Mouse (Mus musculus) intestine, embryonic 16.5 days (tissue): ENCODE results near the gene Ifnk. TPM values are rescaled to one million over a fixed set of nuclear protein-coding genes. Genes with fewer than 3 reads are reported as not detected.

Experiments used
- ATAC-seq: fragments of 200-750 bp; cut with Nextera tagmentation; 2 replicates; pipeline ENCODE4 v1.8.0; 2017; ENCODE audit warnings: moderate TSS enrichment, moderate library complexity
- H3K27ac ChIP-seq: fragments of 300-500 bp; sonication (generic); 2 replicates; pipeline ENCODE4 v1.5.1; 2014; ENCODE audit warnings: mild to moderate bottlenecking, low read length
- H3K27me3 ChIP-seq: fragments of 300-500 bp; sonication (generic); replicated peaks from 2 replicates; pipeline ENCODE4 v1.6.1; 2014; ENCODE audit warnings: low read length, control low read depth, mixed read lengths; ENCODE audit not compliant: control insufficient read depth, insufficient read depth
- H3K36me3 ChIP-seq: fragments of 300-500 bp; sonication (generic); 2 replicates; pipeline ENCODE4 v1.6.1; 2014; ENCODE audit warnings: low read length, control low read depth; ENCODE audit not compliant: control insufficient read depth, insufficient read depth
- H3K4me1 ChIP-seq: fragments of 300-500 bp; sonication (generic); 2 replicates; pipeline ENCODE4 v1.6.1; 2014; ENCODE audit warnings: low read length, control low read depth, mixed read lengths; ENCODE audit not compliant: control insufficient read depth, insufficient read depth
- H3K4me2 ChIP-seq: fragments of 300-500 bp; sonication (generic); 2 replicates; pipeline ENCODE4 v1.6.1; 2014; ENCODE audit warnings: low read depth, low read length, control low read depth
- H3K4me3 ChIP-seq: fragments of 300-500 bp; sonication (generic); 2 replicates; pipeline ENCODE4 v1.5.1; 2014; ENCODE audit warnings: mild to moderate bottlenecking, low read length
- H3K9ac ChIP-seq: fragments of 300-500 bp; sonication (generic); 2 replicates; pipeline ENCODE4 v1.6.1; 2014; ENCODE audit warnings: low read depth, low read length
- H3K9me3 ChIP-seq: fragments of 300-500 bp; sonication (generic); 2 replicates; pipeline ENCODE4 v1.6.1; 2016; ENCODE audit warnings: low read length, control low read depth; ENCODE audit not compliant: control insufficient read depth
- WGBS: fragments of 180-500 bp; shearing (Covaris S2); extraction: QIAGEN DNeasy Blood & Tissue Kit; methylation state at CpG from one replicate; pipeline ENCODE4 v1.1.7; 2014; 5-methylcytosine and 5-hydroxymethylcytosine counted together
- polyA plus RNA-seq: library from polyadenylated mRNA; unstranded; fragments of >200 nt; fragmentation: Nextera tagmentation; extraction: Ambion mirVana; gene quantifications from 2 replicates; pipeline ENCODE4 v1.2.1, GENCODE M21; 2015

Gene Ifnk
- polyA plus RNA-seq, 1 experiment from 2014 or later: 0.45 TPM

- no peak overlapping the region for H3K27ac ChIP-seq
- no peak overlapping the region for H3K9ac ChIP-seq
- H3K4me2 ChIP-seq: no peak overlapping the region
- H3K9me3 ChIP-seq: no peaks in the 10 kb centered on the region
- no peak overlapping the region for H3K4me3 ChIP-seq
- H3K27me3 ChIP-seq: no peaks in the 10 kb centered on the region
- no peaks in the 10 kb centered on the region for H3K36me3 ChIP-seq
- H3K4me1 ChIP-seq: peaks cover 7% of the 10 kb centered on the region
- ATAC-seq: no peak
- WGBS: 80% methylated on average over 3 of the region's 3 CpGs
Observed at GRCm38 (mm10) chr4:35150706-35151105, 1.1 kb upstream of the Ifnk start.

DNA sequence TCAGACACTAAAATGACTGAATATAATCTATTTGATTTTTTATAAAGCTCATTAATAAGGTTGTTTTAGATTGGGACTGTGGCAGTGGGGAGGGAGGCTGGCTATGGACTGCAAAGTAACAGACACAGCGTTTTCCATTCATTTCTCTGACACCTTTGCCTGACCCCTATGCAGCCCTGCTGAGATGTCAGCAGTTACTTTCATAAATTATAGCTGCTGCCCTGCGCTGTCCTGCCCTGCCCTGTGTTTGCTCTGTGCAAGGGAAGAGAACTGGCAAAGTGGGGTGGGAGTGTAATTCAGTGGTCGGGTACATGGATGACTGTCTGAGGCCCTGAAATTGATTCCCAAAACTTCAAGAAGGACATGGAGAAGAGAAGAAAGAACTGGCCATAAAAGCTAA, 2.2 kb downstream of the Ifnk start:
- Histone ChIP-seq H3K4me2 (no peak overlapping the region), H3K9me3 (no peaks in the 10 kb centered on the region), H3K9ac (no peak overlapping the region), H3K27ac (no peak overlapping the region), H3K36me3 (no peaks in the 10 kb centered on the region), H3K4me1 (peaks cover 9% of the 10 kb centered on the region), H3K4me3 (no peak overlapping the region), H3K27me3 (no peaks in the 10 kb centered on the region)
- ATAC-seq: no peak
- WGBS: 24% methylated on average over 3 of the region's 3 CpGs

GRCm38 (mm10) chr4:35155132-35155922, 3.5 kb downstream of the Ifnk start:
- no peaks in the 10 kb centered on the region for H3K36me3 ChIP-seq
- H3K4me1 ChIP-seq: peaks cover 9% of the 10 kb centered on the region
- H3K9me3 ChIP-seq: no peaks in the 10 kb centered on the region
- H3K9ac ChIP-seq: peak overlapping the region; percentile 85
- peak; percentile 84 for ATAC-seq
- 16% methylated on average over 20 of the region's 20 CpGs for WGBS
- peak overlapping the region; percentile 68 for H3K4me3 ChIP-seq
- no peaks in the 10 kb centered on the region for H3K27me3 ChIP-seq
- H3K4me2 ChIP-seq: peak overlapping the region; percentile 61
- peak overlapping the region; percentile 96 for H3K27ac ChIP-seq

DNA sequence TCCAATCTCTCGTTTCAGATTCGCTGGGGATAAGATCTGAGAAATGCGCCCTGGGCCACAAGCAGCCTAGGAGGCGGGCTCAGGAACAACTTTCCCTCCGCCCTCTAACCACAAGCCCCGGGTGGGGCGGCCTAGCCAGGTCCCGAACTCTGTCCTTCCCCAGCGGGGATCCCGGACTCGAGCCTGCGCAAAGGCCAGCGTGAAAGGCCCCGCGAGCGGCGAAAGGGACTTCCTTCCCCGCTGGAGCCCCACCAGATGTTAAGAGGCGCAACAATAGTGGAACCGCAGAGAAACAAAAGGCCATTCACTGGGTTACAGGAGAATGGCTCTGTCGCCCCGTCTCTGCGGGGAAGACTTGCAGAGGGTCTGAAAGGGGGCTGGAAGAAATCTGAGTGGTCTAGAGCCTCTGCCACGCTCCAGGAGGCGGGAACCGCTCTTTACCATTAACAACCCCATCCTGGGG, 4.3 kb downstream of the Ifnk start:
- no peaks in the 10 kb centered on the region for H3K9me3 ChIP-seq
- peak overlapping the region; percentile 85 for H3K9ac ChIP-seq
- H3K4me1 ChIP-seq: peaks cover 9% of the 10 kb centered on the region
- peak overlapping the region; percentile 96 for H3K27ac ChIP-seq
- under 1% methylated on average over 26 of the region's 26 CpGs for WGBS
- no peaks in the 10 kb centered on the region for H3K27me3 ChIP-seq
- H3K36me3 ChIP-seq: no peaks in the 10 kb centered on the region
- peak; percentile 80 for ATAC-seq
- H3K4me3 ChIP-seq: peak overlapping the region; percentile 68
- peak overlapping the region; percentile 61 for H3K4me2 ChIP-seq

- peak; percentile 68 for ATAC-seq
- H3K27ac ChIP-seq: peak within 1 kb of the TSS; percentile 96
- peak within 1 kb of the TSS; percentile 61 for H3K4me2 ChIP-seq
- H3K4me1 ChIP-seq: peaks cover 9% of the 10 kb centered on the region
- H3K9me3 ChIP-seq: no peaks in the 10 kb centered on the region
- peak within 1 kb of the TSS; percentile 85 for H3K9ac ChIP-seq
- H3K27me3 ChIP-seq: no peaks in the 10 kb centered on the region
- H3K36me3 ChIP-seq: no peaks in the 10 kb centered on the region
- WGBS: under 1% methylated on average over 50 of the region's 50 CpGs
- H3K4me3 ChIP-seq: peak within 1 kb of the TSS; percentile 68
Observed at GRCm38 (mm10) chr4:35156751-35157611, 5.1 kb downstream of the Ifnk start, which contains the start of gene Mob3b. Mob3b (minus strand) TSS chr4:35157484.

GRCm38 (mm10) chr4:35157815-35158214, 6.0 kb downstream of the Ifnk start:
- H3K4me3 ChIP-seq: no peak overlapping the region
- WGBS: 62% methylated on average over 11 of the region's 11 CpGs
- no peak overlapping the region for H3K27ac ChIP-seq
- no peak overlapping the region for H3K9ac ChIP-seq
- H3K27me3 ChIP-seq: no peaks in the 10 kb centered on the region
- H3K36me3 ChIP-seq: no peaks in the 10 kb centered on the region
- H3K9me3 ChIP-seq: no peaks in the 10 kb centered on the region
- H3K4me2 ChIP-seq: 0 out of 2 replicates have a peak overlapping the region, but pooled peaks have one; percentile 61
- H3K4me1 ChIP-seq: peaks cover 7% of the 10 kb centered on the region
- ATAC-seq: no peak

GRCm38 (mm10) chr4:35165275-35165674, 13.4 kb downstream of the Ifnk start:
- ATAC-seq: peak; percentile 26; the same call in 1 of the 2 replicates
- Histone ChIP-seq H3K4me1 (peaks cover 4% of the 10 kb centered on the region), H3K9ac (no peak overlapping the region), H3K4me2 (no peak overlapping the region), H3K9me3 (no peaks in the 10 kb centered on the region), H3K27ac (no peak overlapping the region), H3K4me3 (no peak overlapping the region), H3K27me3 (no peaks in the 10 kb centered on the region), H3K36me3 (no peaks in the 10 kb centered on the region)
- WGBS: 83% methylated on average over 2 of the region's 2 CpGs

- H3K27ac ChIP-seq: no peak overlapping the region
- no peak overlapping the region for H3K4me3 ChIP-seq
- peak; percentile 87 for ATAC-seq
- no peaks in the 10 kb centered on the region for H3K36me3 ChIP-seq
- H3K4me2 ChIP-seq: no peak overlapping the region
- no peak overlapping the region for H3K9ac ChIP-seq
- H3K4me1 ChIP-seq: peaks cover 4% of the 10 kb centered on the region
- no peaks in the 10 kb centered on the region for H3K9me3 ChIP-seq
- 48% methylated on average over 3 of the region's 3 CpGs for WGBS
- no peaks in the 10 kb centered on the region for H3K27me3 ChIP-seq
Observed at GRCm38 (mm10) chr4:35165947-35166346, 14.1 kb downstream of the Ifnk start.

- 72% methylated on average over 5 of the region's 5 CpGs for WGBS
- Histone ChIP-seq H3K4me2 (no peak overlapping the region), H3K36me3 (no peaks in the 10 kb centered on the region), H3K9me3 (no peaks in the 10 kb centered on the region), H3K27me3 (no peaks in the 10 kb centered on the region), H3K27ac (no peak overlapping the region), H3K4me3 (no peak overlapping the region), H3K9ac (no peak overlapping the region), H3K4me1 (peaks cover 4% of the 10 kb centered on the region)
- no peak for ATAC-seq
Observed at GRCm38 (mm10) chr4:35167855-35168254, 16.0 kb downstream of the Ifnk start.
